Mouse (Mus musculus): ENCODE measurements around the gene Phkb.
"Not testable (repeated sequence)": the region's sequence is repeated elsewhere in the genome, so short reads cannot be mapped to it uniquely, and the experiment has no call there.

Gene Phkb

DNA sequence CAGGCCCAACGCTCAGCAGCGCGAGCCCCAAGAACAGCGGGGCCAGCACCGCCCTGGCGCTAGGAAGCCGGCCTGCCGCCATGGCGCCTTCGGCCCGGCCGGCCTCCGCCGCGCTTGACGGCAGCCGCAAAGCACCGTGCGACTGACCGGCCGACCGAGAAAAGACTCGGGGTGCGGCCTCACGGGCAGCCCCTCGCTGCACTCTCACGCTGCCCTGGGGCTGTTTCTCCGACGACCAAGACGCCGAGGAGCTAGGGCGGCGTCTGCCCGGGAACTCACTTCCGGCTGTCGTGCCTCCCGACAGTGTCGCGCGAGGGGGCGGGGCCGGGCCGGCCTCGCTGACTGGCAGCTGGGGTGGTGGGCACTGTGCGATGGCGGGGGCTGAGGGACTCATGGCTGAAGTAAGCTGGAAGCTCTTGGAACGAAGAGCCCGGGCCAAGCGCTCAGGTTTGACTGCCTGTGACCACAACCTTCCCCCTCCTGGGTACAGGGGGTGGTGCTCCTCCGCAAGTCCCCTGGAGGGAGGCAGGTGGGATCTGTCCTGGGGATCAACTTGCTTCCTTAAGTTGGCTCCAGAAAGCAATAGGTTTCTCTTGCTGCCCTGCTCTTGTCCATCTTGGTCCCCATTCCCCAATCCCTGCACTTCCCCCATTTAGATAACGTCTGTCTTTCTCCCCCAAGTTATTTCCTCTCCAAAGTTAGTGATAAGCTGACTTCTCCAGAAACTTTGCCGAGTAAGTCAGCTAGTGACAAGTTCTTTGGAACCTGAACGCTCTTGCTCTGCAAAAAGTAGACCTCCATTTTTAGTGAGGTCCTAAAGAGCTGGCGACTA, at the start of gene Phkb, which contains the start of gene Itfg1:
Phkb (plus strand) TSS at position 303 of the 832 bp plus-strand sequence.
Itfg1 (minus strand) TSS at position 265 of the 832 bp plus-strand sequence.
- DNase-seq = peak; percentile 95 to 97

DNA sequence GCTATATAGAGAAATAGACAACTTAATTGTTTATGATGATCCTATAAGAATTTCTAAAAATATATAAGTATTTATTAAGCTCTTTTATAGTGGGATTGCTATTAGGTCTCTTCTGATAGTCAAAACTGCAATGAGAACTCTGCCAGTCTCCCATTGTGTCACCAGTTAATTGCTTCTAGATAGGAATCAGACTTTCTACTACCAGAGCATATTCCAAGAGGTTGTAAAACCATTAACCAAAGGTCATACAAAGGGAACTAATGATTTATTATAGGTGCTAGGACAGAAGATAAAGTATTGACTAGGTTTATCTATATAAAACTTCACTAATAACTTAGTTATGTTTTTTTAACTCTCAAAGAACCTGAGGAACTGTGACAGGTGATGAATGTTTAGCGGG, 44.4 kb upstream of the Phkb start:
- not testable (repeated sequence) for DNase-seq

DNA sequence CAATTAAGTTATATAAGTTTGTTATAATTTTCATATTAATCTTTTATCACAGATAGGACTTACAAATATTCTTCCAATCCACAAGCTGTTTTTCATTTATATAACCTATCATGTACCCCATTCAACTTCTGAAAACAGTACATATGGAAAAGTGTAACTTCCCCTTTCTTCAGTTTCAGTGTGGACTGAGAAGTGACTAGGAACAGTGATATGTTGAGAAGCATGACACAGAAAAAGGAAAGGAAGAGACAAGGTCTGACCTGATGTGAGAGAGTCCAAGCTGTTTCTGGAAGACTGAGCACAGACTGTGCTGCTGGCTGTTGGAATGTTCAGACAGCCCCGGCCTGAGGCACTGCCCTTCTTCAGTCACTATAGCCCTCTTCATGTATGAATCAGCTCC, 40.6 kb upstream of the Phkb start:
- no peak for DNase-seq

DNA sequence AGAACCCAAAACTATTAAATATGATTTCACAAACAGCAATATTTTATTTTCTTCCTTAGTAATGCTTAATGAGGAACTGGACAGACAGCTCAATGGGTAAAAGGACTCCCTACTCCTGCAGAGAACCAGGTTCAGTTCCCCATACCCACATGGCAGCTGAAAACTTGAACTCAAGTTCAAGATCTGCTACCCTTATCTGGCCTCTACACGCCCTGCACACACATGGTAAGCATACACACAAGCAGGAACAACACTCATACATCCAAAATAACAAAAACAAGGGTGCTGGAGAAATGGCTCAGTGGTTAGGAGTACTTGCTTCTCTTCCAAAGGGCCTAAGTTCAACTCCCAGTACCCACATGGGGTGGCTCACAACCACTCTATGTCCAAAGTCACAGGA, 39.4 kb upstream of the Phkb start:
- no peak for DNase-seq

DNA sequence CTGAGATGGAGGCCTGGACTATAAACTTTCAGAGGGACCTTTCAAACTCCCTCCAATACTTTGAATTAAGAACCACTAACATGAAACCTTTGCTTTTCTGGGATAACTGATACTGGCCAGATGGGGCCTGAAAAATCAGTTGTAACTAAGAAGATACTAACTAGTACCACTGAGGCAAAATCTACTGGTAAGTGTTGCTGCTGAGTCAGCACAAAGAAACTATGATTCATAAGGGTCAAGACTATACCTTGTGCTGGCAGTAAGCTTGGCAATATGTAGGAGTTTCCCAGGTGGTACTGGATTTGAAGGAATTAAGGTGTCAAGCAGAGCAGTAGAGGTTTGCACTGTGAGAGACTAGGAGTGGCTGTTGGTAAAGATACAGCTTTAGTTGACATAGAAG, 27.1 kb upstream of the Phkb start:
- DNase-seq = no peak

DNA sequence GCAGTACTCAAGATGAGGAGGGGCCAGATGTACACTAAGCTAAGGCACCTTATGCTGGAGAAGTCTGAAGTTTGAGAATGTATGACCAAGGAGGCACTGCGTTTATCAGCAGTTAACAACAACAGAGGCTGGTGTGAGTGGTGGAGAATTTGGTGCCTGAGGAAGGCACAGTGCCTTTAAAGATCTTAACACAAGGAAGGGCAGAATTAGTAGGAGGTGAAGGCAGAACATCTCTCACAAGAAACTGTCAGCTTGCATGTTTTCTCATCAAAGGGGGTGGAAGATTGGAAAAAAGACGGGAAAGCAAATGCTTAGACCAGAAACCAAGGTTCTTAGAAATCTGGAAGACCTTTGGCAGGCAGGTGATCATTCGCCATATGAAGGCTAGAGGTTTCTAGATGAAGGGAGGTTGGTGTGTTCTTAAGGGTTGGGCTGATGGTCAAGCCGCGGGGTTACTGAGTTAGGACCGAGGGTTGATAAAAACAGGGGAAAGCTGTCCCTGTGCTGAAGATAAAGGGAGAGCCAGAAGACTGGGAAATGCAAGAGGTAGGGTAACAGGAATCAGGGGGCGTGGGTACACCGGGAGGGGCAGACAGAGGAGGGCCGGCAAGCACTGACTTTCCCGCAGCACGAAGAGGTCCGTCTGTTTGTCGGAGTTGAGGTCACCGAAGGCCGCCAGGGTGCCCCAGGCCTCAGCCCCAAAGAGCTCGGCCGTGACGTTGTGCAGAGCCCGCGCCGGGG, 673 bp upstream of the Phkb start:
- peak in 1 of 2 experiments; percentile 6 for DNase-seq

DNA sequence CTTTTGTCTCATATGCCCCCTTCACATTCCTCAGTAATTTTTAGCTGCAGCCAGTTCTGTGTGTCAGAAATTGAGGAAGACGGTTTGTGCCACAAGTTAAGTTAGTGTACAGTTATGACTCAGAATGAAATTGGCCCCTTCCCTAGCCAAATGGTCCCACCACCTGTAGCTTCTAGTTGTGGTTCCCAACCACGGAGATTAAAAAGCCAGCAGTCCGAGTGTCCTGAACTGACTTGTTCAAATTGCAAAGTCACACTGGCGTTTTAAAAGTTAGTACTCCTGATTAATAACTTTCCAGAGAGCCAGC, 683 bp downstream of the Phkb start:
- peak in 1 of 2 experiments; percentile 18 for DNase-seq

DNA sequence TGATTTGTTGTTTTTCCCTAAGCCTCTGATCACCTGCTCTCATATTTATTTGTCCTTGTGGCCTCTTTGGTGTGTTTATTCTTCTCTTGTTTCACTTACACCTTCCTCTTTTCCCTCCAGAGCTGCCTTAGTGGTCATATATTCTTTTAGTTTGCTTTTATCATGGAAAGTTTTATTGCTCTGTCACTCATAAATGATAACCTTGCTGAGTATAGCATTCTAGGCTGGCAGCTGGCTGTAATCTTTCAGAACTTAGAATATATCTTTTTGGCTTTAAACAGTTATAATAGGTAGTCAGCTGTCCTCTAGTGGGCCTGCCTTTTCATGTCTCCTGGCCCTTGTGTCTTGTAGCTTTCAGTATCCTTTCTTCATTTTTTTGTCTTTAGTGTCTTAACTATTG, 5.1 kb downstream of the Phkb start:
- DNase-seq = no peak

DNA sequence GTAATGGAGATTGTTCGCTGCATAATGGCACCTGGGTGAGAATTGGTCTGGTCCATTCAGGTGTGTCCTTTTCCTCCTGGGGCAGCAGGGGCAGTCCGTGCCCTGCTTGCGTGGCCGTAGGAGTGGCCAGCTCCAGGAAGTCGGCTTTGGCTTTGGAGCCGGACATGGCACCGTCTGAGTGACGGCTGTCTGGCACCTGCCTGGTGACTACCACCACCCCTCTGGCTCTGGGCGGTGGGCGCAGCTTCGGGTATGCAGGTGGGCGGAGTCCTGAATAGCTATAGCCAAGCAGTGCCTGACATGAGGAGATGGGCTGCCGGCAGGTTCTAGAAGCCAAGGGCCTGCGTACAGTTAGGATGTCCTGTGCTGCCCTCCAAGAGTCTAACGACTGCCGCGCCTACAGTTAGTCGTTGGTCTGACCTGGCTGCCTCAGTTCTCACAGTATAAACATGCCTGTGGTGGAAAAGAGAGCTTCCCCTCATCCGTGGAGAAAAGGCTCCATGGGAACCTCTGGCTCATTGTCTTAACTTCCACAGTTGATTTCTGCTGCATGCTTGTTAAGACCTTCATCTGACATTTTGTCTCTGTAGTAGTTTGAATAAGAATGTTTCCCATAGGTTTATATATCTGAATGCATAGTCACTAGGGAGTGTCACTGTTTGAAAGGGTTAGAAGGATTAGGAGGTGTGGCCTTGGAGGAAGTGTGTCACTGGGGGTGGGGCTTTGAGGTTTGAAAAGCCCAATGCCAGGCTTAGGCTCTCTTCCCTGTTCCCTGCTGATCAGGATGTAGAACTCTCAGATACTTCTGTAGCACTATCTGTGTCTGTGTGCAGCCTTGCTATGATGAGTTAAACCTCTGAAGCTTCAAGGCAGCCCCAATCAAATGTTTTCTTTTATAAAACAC, 13.7 kb downstream of the Phkb start:
- no peak for DNase-seq

DNA sequence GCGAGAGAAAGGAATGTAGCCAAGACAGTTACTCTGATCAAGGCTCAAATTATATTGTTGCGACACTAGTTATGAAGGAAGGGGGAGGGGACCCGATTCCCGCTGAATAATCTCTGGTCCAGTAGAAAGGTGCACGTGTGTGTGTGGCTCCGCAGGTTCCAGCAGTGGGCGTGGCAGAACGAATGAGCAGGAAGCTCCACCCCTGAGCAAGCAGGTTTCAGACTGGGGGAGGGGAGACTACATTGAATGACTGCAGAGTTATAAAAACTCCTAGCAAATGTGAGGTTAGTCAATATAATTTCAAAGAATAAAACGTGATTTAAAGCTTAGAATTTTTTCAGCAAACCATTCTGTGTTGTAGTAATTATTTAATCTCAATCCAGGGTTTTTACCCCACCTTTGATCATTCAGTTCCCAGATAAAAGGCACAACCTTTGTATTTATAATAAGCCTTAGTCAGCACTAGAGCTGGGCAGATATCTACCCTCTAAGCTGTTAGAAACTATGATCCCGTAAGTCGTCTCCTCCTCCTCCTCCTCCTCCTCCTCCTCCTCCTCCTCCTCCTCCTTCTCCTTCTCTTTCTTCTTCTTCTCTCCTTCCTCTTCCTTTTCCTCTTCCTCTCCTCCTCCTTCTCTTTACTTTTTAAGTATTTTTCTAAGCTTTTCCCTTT, 16.6 kb downstream of the Phkb start:
- not testable (repeated sequence) for DNase-seq

DNA sequence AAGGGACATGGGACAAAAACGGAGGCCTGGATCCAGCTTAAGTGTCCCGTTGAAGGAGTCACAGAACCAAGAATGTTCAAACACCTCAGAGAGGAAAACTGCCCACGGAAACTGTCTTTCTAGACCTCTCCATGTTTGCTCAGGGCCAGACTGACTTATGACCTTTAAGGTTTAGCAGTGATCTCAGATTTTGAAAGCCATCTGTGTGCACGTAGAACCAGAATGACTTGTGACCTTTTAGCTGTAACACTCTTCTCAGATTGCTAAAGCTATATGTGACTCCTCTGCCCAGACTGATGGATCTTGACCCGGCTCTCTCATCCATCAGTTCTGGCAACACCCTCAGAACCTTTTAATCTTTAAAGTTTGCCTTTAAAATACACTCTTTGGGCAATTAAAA, 19.9 kb downstream of the Phkb start:
- no peak for DNase-seq

DNA sequence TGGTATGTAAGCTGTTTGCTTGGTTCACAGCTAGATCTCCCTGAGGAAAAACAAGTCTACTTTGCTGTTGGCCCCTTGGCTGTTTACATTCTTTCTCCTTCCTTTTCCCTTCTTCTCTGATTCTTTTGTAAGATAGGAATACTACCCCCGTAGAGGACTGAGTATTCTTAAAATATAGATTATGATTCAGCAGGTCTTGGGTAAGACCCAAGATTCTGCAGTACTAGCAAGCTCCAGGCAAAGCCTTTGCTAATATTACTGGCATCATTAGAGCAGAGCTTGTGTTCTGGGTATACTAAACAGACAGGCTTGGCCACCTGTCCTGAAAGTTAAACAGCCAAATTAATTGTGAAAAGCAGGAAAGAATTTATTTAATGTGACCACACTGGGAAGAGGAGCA, 21.6 kb downstream of the Phkb start:
- DNase-seq = no peak

DNA sequence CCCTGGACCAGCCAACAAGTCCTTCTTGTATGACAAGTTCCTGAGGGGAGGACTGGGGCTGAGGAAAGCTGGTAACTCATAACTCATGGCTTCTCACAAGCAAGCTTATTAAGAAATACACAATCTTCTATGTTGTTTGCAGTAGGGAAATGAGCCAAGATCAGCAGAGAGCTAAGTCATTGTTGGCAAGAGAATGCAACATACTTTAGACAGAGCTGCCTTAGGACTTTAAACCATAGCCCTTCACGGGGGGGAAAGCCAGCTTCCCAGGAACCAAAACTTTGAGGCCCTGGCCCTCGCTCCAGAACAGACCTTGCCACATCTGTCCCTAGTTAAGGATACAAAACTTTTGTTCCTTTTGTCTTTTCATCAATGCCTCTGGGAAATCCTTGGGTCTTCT, 30.9 kb downstream of the Phkb start:
- peak; percentile 31 to 43 for DNase-seq

DNA sequence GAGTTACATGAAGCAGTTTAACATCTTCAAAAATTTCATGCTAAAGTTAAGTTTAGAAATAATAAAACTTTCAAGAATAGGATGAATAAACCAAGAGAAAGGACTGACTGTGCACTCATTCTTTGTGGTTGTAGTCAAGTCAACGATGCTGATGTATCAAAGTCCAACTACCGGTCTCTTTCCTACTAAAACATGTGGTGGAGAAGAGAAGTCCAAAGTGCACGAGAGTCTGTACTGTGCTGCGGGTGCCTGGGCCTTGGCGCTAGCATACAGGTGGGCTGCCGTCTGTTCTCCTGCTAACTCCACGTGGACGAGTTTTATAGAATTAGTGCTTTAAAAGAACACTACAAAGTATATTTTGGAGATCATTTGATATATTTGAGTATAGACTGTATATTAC, 37.2 kb downstream of the Phkb start:
- no peak for DNase-seq

DNA sequence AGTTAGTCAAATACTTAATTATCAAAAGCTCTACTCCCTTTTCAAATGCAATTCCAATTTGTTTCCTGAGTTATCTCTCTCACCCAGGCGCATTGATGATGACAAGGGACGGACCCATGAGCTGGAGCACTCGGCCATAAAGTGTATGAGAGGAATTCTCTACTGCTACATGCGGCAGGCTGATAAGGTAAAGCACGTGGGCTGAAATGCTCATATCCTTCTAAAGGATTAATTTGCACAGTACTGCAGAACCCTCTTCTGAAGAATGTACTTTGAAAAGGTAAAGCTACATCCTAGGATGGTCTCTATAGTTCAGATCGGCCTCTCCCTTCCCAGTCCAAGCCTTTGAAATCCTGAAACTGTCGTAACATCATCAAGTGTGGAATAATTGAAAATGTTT, 38.9 kb downstream of the Phkb start:
- no peak for DNase-seq

DNA sequence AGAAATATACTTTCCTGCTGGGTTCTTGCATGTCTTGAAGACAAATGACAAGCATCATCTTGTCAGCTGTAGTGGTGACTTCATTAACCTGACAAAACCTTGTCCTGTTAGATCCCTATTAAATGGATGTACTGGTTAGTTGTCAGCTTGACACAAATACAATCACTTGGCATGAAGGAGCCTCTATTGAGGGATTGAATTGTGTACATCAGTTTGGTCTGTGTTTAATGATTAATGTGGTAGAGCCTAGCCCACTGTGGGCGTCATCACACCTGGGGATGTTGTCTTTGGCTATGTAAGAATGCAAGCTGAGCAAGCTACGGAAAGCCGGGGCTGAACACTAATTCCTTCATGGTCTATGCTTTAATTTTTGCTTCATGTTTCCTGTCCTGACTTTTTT, 44.1 kb downstream of the Phkb start:
- DNase-seq = no peak

DNA sequence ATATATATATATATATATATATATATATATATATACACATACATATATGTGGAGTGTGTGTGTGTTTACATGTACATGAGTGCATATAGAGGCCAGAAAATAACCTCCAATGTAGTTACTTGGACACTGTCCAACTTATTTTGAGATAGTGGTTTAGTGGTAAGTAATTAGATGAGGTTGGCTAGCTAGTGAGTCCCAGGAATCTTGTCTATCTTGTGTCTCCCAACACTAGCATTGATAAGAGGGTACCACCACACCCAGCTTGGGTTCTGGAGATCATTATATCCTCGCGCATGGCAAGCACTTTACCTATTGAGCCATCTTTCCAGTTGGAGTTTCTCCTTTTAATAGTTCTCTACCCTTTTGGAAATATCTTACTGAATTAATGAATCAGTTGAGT, 56.9 kb downstream of the Phkb start:
- DNase-seq = no peak

DNA sequence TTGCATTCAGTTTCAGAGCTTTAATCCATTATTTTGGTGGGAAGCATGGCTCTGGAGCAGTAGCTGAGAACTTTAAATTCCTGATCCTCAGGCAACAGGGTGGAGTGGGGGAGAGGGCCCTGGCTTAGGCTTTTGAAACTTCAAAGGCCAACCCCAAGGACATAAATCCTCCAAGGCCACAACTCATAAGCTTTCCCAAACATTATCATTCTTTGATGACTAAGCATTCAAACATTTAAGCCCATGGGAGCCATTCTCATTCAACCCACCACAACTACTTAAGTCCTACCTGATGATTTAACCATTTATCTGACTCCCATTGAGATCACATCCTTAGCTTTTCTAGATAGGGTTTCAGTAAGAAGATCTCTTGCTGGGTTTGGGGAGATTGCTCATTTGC, 84.2 kb downstream of the Phkb start:
- no peak for DNase-seq

DNA sequence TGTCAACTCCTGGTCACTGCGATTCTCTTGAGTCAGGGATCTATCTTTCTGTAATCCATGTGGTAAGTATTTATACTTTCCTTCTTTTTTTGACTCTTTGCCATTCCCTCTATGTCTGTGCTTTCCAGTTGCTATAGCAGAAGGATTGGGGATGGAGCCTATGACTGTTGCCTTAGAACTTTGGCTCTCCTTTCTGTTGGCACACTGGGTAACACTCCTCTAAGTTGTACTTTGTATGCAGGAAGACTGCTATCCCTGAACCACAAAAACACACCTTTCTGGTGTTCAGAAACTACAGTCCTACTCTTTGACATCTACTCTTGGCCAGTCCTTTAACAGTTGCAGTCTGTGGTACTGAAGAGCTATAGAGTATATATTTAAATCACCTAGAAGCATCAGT, 84.8 kb downstream of the Phkb start:
- no peak for DNase-seq

DNA sequence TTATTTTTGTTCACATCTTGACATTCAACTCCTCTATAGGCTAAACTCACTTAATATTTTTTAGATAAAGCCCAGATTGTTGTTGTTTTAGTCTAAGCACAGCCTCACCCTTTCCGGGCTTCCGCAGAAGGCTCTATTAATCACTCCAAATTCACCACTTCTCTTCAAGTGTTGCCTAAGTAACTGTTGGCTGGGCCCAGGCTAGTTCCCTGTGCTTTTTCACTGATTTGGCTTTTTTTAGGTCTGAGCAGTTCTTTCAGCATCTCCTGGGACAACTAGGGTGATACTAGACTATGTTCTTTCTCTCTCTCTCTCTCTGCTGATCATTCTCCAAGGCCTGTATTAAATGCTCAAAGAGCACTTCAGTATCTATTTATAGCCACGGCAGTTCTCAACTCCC, 85.3 kb downstream of the Phkb start:
- peak; percentile 2 to 10 for DNase-seq

DNA sequence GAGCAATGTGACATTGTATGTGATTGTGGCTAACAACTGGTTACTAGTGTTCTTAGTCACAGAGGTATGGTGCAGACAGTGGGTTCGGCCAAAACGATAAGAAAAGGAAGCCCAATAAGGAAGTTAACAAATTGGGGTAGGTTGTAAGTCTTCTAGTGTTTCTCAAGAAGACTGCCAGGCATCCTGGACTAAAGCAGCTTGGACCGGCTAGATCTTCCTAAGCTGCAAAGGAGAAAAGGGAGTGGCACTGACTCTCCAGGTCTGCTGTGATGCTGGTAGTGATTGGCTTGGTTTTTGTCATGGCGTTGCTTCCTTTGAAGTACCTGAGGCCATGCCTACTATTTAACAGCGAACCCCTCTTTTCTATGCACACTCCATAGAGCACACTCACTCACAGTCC, 95.4 kb downstream of the Phkb start:
- no peak for DNase-seq

DNA sequence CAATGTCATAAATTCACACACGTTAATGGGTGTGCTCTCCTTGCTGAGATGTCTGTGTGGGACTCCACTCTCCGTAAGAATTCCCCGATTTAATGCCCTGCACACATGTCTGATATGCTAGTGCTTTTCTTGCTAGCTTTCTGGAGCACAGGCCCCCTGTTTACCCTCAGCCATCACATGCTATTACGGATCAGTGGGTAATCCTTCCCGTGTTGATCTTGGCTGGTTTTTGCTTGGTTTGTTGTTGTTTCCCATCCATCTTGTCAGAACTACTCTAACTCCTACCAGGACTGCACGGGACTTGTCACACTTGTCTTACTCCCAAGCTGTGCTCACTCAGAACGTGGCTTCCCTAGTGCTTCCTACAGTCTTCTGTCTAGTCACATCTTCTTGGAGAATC, 96.6 kb downstream of the Phkb start:
- peak; percentile 4 to 9 for DNase-seq

DNA sequence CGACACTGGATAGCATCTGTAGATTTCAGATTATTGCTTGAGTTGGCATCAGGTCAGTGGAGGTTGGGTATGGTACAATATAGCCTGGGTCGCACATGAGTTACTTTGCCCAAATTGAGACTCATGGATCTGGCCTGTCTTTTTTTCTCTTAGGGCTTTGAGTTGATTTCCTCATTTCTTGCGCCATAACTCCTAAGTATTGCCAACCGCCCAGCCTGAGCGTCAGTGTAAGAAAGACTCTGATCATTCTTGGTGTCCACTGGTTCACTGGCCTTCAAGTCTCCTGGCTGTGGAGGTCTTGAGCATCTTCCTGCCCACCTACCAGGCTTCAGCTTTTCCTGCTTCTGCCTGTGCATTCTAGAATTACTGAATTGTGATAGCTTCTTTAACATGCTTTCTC, 104.1 kb downstream of the Phkb start:
- DNase-seq = no peak
